Mouse (Mus musculus): ENCODE data around the gene Map3k14.

DNA sequence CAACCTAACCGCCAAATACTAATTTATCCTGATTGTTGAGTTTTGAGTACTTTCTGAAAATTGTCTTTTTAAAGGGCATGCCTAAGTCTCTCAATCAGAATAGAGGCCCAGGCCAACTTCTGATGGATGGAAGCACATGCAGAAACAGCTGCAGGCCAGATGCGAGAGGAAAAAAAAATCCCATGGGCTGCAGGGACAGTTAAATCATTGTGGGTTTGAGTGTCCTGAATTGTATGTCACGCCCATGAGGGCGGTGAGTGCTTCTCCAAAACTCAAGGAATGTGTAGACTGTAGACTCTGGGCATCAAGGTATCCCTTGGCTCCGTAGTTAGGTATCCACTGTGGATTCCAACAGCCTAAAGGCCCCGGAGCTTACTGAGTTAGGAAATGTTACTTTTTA lies 26.8 kb upstream of the Map3k14 start:
- no peak for TF ChIP-seq CTCF (IDR thresholded peaks at IDR 0.05; ENCODE audit: low read depth, low read length)
- no peak for TF ChIP-seq POLR2A (IDR thresholded peaks at IDR 0.05; ENCODE audit: extremely low read depth, insufficient read depth, low read length)

All from liver, adult 2 months (tissue).